Mouse (Mus musculus) cerebellum, adult 2 months (tissue): ENCODE measurements around the gene Parva. TPM values are rescaled to one million over a fixed set of nuclear protein-coding genes. Genes with fewer than 3 reads are reported as not detected.

ENCODE experiments used
- DNase-seq, 2 experiments: peaks; one replicate each; pipeline ENCODE4 v3.0.0; 2021
- H3K27ac ChIP-seq: fragments of 200-500 bp; 2 replicates; pipeline ENCODE4 v1.5.1; 2012; ENCODE audit warnings: low read length, control low read depth, inconsistent platforms; ENCODE audit not compliant: insufficient read depth
- H3K27me3 ChIP-seq: fragments of 200-500 bp; 2 replicates; pipeline ENCODE4 v1.6.1; 2012; ENCODE audit warnings: inconsistent platforms, mild to moderate bottlenecking, low read length, moderate library complexity; ENCODE audit not compliant: control insufficient read depth, insufficient read depth
- H3K4me1 ChIP-seq: fragments of 200-500 bp; 2 replicates; pipeline ENCODE4 v1.6.1; 2011; ENCODE audit warnings: low read length; ENCODE audit not compliant: control insufficient read depth, insufficient read depth
- H3K4me3 ChIP-seq: fragments of 200-500 bp; replicated peaks from 2 replicates; pipeline ENCODE3; 2011; ENCODE audit warnings: mild to moderate bottlenecking, low read depth, low read length, control low read depth; ENCODE audit not compliant: insufficient read depth
- CTCF ChIP-seq: fragments of 200-500 bp; IDR thresholded peaks from 2 replicates; pipeline ENCODE4 v1.5.1; 2011; ENCODE audit warnings: low read depth, mild to moderate bottlenecking, control low read depth, low read length, moderate library complexity, borderline replicate concordance; ENCODE audit not compliant: insufficient read depth
- POLR2A ChIP-seq: fragments of 200-500 bp; IDR thresholded peaks from 2 replicates; pipeline ENCODE4 v1.6.1; 2011; ENCODE audit warnings: low read length, control low read depth, borderline replicate concordance; ENCODE audit not compliant: insufficient read depth
- WGBS: fragments of 180-500 bp; shearing (Covaris S2); methylation state at CpG from one replicate; pipeline ENCODE4 v1.1.7; 2018; 5-methylcytosine and 5-hydroxymethylcytosine counted together
- polyA plus RNA-seq: library from polyadenylated mRNA; depleted of rRNA; stranded (reverse); fragments of >200 nt; gene quantifications from 2 replicates; pipeline ENCODE4 v1.2.3, GENCODE M21; 2012

Gene Parva
- polyA plus RNA-seq, 1 experiment: 67.5 TPM

DNA sequence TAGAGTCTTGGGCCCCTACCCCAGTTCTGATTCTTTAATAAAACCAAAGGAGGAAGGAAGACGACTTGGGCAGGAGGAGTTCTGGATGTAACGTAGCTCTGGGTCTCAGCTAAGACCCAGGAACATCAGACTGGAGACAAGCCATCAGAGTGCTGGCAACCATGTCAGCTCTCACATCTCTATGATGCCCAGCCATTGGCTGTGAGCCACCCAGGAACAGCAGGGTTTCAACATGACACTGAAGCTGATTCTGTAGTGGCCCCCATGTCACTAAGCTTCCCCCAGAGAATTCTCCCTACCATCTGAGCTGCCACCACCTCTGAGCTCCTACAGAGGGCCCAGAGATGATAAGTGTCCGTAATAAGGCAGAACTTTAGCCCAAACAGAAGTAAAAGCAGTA, 17.3 kb upstream of the Parva start:
- Histone ChIP-seq H3K4me1 (peaks cover 9% of the 10 kb centered on the region), H3K27me3 (no peaks in the 10 kb centered on the region; the same call in 1 of the 2 replicates), H3K27ac (no peak overlapping the region), H3K4me3 (no peak overlapping the region)
- no peak for DNase-seq
- WGBS: 76% methylated on average over 3 of the region's 3 CpGs
- TF ChIP-seq CTCF: no peak
- TF ChIP-seq POLR2A: no peak

DNA sequence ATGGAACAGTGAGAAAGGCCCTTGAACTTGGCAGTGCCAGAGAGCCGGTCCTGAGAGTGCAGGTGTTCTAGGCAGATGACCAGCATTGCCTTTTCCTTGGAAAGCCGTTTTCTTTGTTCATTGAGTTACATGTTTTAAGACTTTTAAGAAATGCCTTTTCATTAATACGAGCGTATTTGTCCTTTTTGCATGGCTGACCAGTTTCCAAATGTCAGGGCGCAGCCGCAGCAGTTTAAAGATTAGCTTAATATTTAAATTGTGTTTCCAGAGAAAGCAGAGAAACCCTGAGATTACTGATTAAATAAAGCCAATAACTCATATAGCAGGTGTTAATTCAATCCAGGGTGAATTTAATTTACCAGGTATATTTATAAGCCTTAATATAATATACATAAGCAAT, 14.0 kb upstream of the Parva start:
- H3K4me3 ChIP-seq: no peak overlapping the region
- WGBS: 89% methylated on average over 6 of the region's 6 CpGs
- DNase-seq: no peak
- no peak overlapping the region for H3K27ac ChIP-seq
- TF ChIP-seq POLR2A (no peak), CTCF (no peak)
- no peaks in the 10 kb centered on the region; the same call in 1 of the 2 replicates for H3K27me3 ChIP-seq
- no peaks in the 10 kb centered on the region; the same call in 1 of the 2 replicates for H3K4me1 ChIP-seq

GRCm38 (mm10) chr7:112416058-112416526, 11.2 kb upstream of the Parva start:
- Histone ChIP-seq H3K27me3 (no peaks in the 10 kb centered on the region; the same call in 1 of the 2 replicates), H3K4me1 (no peaks in the 10 kb centered on the region; the same call in 1 of the 2 replicates), H3K4me3 (no peak overlapping the region), H3K27ac (no peak overlapping the region)
- WGBS: 30% methylated on average over 14 of the region's 14 CpGs
- no peak for TF ChIP-seq POLR2A
- TF ChIP-seq CTCF: no peak
- DNase-seq: no peak

GRCm38 (mm10) chr7:112416730-112417513, 10.4 kb upstream of the Parva start:
- 52% methylated on average over 7 of the region's 7 CpGs for WGBS
- no peaks in the 10 kb centered on the region; the same call in 1 of the 2 replicates for H3K4me1 ChIP-seq
- no peaks in the 10 kb centered on the region; the same call in 1 of the 2 replicates for H3K27me3 ChIP-seq
- no peak for DNase-seq
- no peak overlapping the region for H3K4me3 ChIP-seq
- TF ChIP-seq POLR2A: no peak
- TF ChIP-seq CTCF: no peak
- H3K27ac ChIP-seq: no peak overlapping the region

GRCm38 (mm10) chr7:112417598-112417997, 9.7 kb upstream of the Parva start:
- no peak for TF ChIP-seq CTCF
- no peak for TF ChIP-seq POLR2A
- 93% methylated on average over 4 of the region's 4 CpGs for WGBS
- DNase-seq: no peak

DNA sequence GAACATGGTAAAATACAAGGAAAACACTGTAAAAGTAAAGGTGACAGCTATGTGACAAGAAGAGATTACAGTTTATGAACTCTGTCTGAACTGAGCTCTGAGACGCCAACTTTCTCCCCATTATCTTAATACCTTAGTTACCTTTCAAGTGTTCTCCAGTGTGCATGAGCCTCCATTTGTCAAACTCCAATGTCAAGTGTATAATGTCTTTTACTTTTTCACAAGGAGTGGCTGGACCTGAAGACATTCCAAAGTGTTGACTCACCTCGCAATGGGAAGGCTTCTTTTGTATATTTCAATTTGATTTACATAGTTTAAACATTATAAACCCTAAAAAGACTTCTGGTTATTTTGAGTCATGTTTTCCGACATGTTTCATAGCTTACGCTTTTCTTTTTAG, 3.9 kb upstream of the Parva start:
- 95% methylated on average over 4 of the region's 4 CpGs for WGBS
- TF ChIP-seq CTCF: no peak
- TF ChIP-seq POLR2A: no peak
- no peak for DNase-seq
- no peaks in the 10 kb centered on the region for H3K27me3 ChIP-seq
- H3K27ac ChIP-seq: no peak overlapping the region
- H3K4me1 ChIP-seq: peaks cover 3% of the 10 kb centered on the region; the same call in 1 of the 2 replicates
- no peak overlapping the region for H3K4me3 ChIP-seq

More at GRCm38 (mm10) chr7:112417598-112417997, 9.7 kb upstream of the Parva start:
- Histone ChIP-seq H3K4me1 (no peaks in the 10 kb centered on the region; the same call in 1 of the 2 replicates), H3K27ac (no peak overlapping the region), H3K4me3 (no peak overlapping the region), H3K27me3 (no peaks in the 10 kb centered on the region; the same call in 1 of the 2 replicates)

GRCm38 (mm10) chr7:112426811-112427210, 494 bp upstream of the Parva start:
- H3K4me1 ChIP-seq: peaks cover 3% of the 10 kb centered on the region; the same call in 1 of the 2 replicates
- H3K27me3 ChIP-seq: no peaks in the 10 kb centered on the region
- TF ChIP-seq CTCF (no peak), POLR2A (no peak)
- 83% methylated on average over 5 of the region's 5 CpGs for WGBS
- no peak overlapping the region for H3K27ac ChIP-seq
- no peak overlapping the region for H3K4me3 ChIP-seq
- no peak for DNase-seq

- H3K27me3 ChIP-seq: no peaks in the 10 kb centered on the region
These were observed 842 bp downstream of the Parva start for GRCm38 (mm10) chr7:112428158-112428535.

More at GRCm38 (mm10) chr7:112428158-112428535, 842 bp downstream of the Parva start:
- TF ChIP-seq POLR2A: no peak
- TF ChIP-seq CTCF: no peak
- peak in 1 of 2 experiments; percentile 82 for DNase-seq
- Histone ChIP-seq H3K27ac (peak overlapping the region; percentile 68), H3K4me3 (peak overlapping the region; percentile 93), H3K4me1 (peaks cover 3% of the 10 kb centered on the region; the same call in 1 of the 2 replicates)
- 0% methylated on average over 22 of the region's 22 CpGs for WGBS
